Mouse (Mus musculus) midbrain, embryonic 15.5 days (tissue): ENCODE results near the gene Odf3l1. TPM values are rescaled to one million over a fixed set of nuclear protein-coding genes. Genes with fewer than 3 reads are reported as not detected.

Experiments
- ATAC-seq: fragments of 200-750 bp; cut with Nextera tagmentation; replicated peaks from 2 replicates; pipeline ENCODE4 v1.8.0; 2017; ENCODE audit warnings: moderate TSS enrichment
- H3K27ac ChIP-seq: fragments of 300-500 bp; sonication (generic); 2 replicates; pipeline ENCODE4 v1.5.1; 2015; ENCODE audit warnings: mild to moderate bottlenecking, inconsistent platforms
- H3K27me3 ChIP-seq: fragments of 300-500 bp; sonication (generic); replicated peaks from 2 replicates; pipeline ENCODE4 v1.6.1; 2015; ENCODE audit warnings: inconsistent platforms
- H3K36me3 ChIP-seq: fragments of 300-500 bp; sonication (generic); replicated peaks from 2 replicates; pipeline ENCODE4 v1.6.1; 2015; ENCODE audit warnings: inconsistent platforms
- H3K4me1 ChIP-seq: fragments of 300-500 bp; sonication (generic); 2 replicates; pipeline ENCODE4 v1.6.1; 2015; ENCODE audit warnings: inconsistent platforms
- H3K4me2 ChIP-seq: fragments of 300-500 bp; sonication (generic); 2 replicates; pipeline ENCODE4 v1.6.1; 2015; ENCODE audit warnings: inconsistent platforms, mild to moderate bottlenecking, moderate library complexity
- H3K4me3 ChIP-seq: fragments of 300-500 bp; sonication (generic); 2 replicates; pipeline ENCODE4 v1.5.1; 2015; ENCODE audit warnings: mild to moderate bottlenecking, inconsistent platforms
- H3K9ac ChIP-seq: fragments of 300-500 bp; sonication (generic); 2 replicates; pipeline ENCODE4 v1.6.1; 2015; ENCODE audit warnings: mild to moderate bottlenecking, inconsistent platforms
- H3K9me3 ChIP-seq: fragments of 300-500 bp; sonication (generic); 2 replicates; pipeline ENCODE4 v1.6.1; 2016; ENCODE audit warnings: inconsistent platforms
- WGBS: fragments of 180-500 bp; shearing (Covaris S2); methylation state at CpG from one replicate; pipeline ENCODE4 v1.1.7; 2015; ENCODE audit warnings: mixed read lengths; 5-methylcytosine and 5-hydroxymethylcytosine counted together
- polyA plus RNA-seq: library from polyadenylated mRNA; unstranded; fragments of >200 nt; fragmentation: Nextera tagmentation; extraction: Ambion mirVana; gene quantifications from 2 replicates; pipeline ENCODE4 v1.2.1, GENCODE M21; 2015

Gene Odf3l1
- polyA plus RNA-seq, 1 experiment from 2014 or later, result not detected

- H3K4me3 ChIP-seq, result no peak overlapping the region
- H3K4me1 ChIP-seq, result peaks cover 5% of the 10 kb centered on the region; the same call in 1 of the 2 replicates
- no peak overlapping the region for H3K9ac ChIP-seq
- H3K36me3 ChIP-seq, result no peaks in the 10 kb centered on the region
- no peak overlapping the region for H3K4me2 ChIP-seq
- H3K27ac ChIP-seq, result no peak overlapping the region
- 72% methylated on average over 9 of the region's 9 CpGs for WGBS
- H3K27me3 ChIP-seq, result 0 out of 2 replicates have a peak, but pooled peaks cover 2% of the 10 kb centered on the region
- H3K9me3 ChIP-seq, result no peaks in the 10 kb centered on the region
- no peak for ATAC-seq
These were observed 16.3 kb upstream of the Odf3l1 start for GRCm38 (mm10) chr9:56880790-56881189.

- H3K27me3 ChIP-seq, result no peaks in the 10 kb centered on the region
- no peak for ATAC-seq
- no peaks in the 10 kb centered on the region for H3K36me3 ChIP-seq
- H3K4me2 ChIP-seq, result no peak overlapping the region
- peaks cover 5% of the 10 kb centered on the region; the same call in 1 of the 2 replicates for H3K4me1 ChIP-seq
- H3K4me3 ChIP-seq, result no peak overlapping the region
- WGBS, result 83% methylated on average over 5 of the region's 5 CpGs
- no peaks in the 10 kb centered on the region for H3K9me3 ChIP-seq
- no peak overlapping the region for H3K9ac ChIP-seq
- no peak overlapping the region for H3K27ac ChIP-seq
These were observed 12.8 kb upstream of the Odf3l1 start for GRCm38 (mm10) chr9:56877284-56877683.

GRCm38 (mm10) chr9:56876784-56877183, 12.3 kb upstream of the Odf3l1 start:
- Histone ChIP-seq H3K4me3 (no peak overlapping the region), H3K36me3 (no peaks in the 10 kb centered on the region), H3K27me3 (no peaks in the 10 kb centered on the region), H3K4me1 (peaks cover 5% of the 10 kb centered on the region; the same call in 1 of the 2 replicates), H3K9ac (no peak overlapping the region), H3K27ac (no peak overlapping the region), H3K4me2 (no peak overlapping the region), H3K9me3 (no peaks in the 10 kb centered on the region)
- WGBS, result 52% methylated on average over 9 of the region's 9 CpGs
- ATAC-seq, result no peak

GRCm38 (mm10) chr9:56873097-56873496, 8.6 kb upstream of the Odf3l1 start:
- ATAC-seq, result no peak
- Histone ChIP-seq H3K9me3 (no peaks in the 10 kb centered on the region), H3K4me2 (no peak overlapping the region), H3K36me3 (no peaks in the 10 kb centered on the region), H3K4me3 (no peak overlapping the region), H3K9ac (no peak overlapping the region), H3K27ac (no peak overlapping the region), H3K4me1 (peaks cover 10% of the 10 kb centered on the region), H3K27me3 (no peaks in the 10 kb centered on the region)
- 75% methylated on average over 1 of the region's 1 CpGs for WGBS

- no peak for ATAC-seq
- no peaks in the 10 kb centered on the region for H3K9me3 ChIP-seq
- no peak overlapping the region for H3K27ac ChIP-seq
- H3K9ac ChIP-seq, result no peak overlapping the region
- H3K4me2 ChIP-seq, result no peak overlapping the region
- no peak overlapping the region for H3K4me3 ChIP-seq
- 88% methylated on average over 5 of the region's 5 CpGs for WGBS
- H3K27me3 ChIP-seq, result no peaks in the 10 kb centered on the region
- H3K36me3 ChIP-seq, result no peaks in the 10 kb centered on the region
- peaks cover 14% of the 10 kb centered on the region for H3K4me1 ChIP-seq
These were observed 7.8 kb upstream of the Odf3l1 start for GRCm38 (mm10) chr9:56872105-56872903.

- Histone ChIP-seq H3K27ac (no peak overlapping the region), H3K36me3 (no peaks in the 10 kb centered on the region), H3K4me1 (peaks cover 9% of the 10 kb centered on the region), H3K27me3 (no peaks in the 10 kb centered on the region), H3K4me3 (no peak overlapping the region), H3K9me3 (no peaks in the 10 kb centered on the region), H3K4me2 (no peak overlapping the region), H3K9ac (no peak overlapping the region)
- no peak; the same call in 1 of the 2 replicates for ATAC-seq
- WGBS, result 42% methylated on average over 5 of the region's 5 CpGs
These were observed 6.7 kb upstream of the Odf3l1 start for GRCm38 (mm10) chr9:56871191-56871590.

- Histone ChIP-seq H3K27ac (no peak overlapping the region), H3K36me3 (no peaks in the 10 kb centered on the region), H3K4me3 (no peak overlapping the region), H3K9me3 (no peaks in the 10 kb centered on the region), H3K9ac (no peak overlapping the region), H3K4me2 (no peak overlapping the region), H3K27me3 (peaks cover 3% of the 10 kb centered on the region; the same call in 1 of the 2 replicates), H3K4me1 (peaks cover 9% of the 10 kb centered on the region)
- no peak for ATAC-seq
- WGBS, result 82% methylated on average over 10 of the region's 10 CpGs
These were observed 6.3 kb upstream of the Odf3l1 start for GRCm38 (mm10) chr9:56870778-56871177.

GRCm38 (mm10) chr9:56869552-56869951, 5.1 kb upstream of the Odf3l1 start:
- no peak overlapping the region for H3K9ac ChIP-seq
- no peak overlapping the region for H3K4me3 ChIP-seq
- no peaks in the 10 kb centered on the region for H3K36me3 ChIP-seq
- H3K4me1 ChIP-seq, result peaks cover 14% of the 10 kb centered on the region
- ATAC-seq, result no peak
- H3K9me3 ChIP-seq, result no peaks in the 10 kb centered on the region
- WGBS, result 77% methylated on average over 13 of the region's 13 CpGs
- peaks cover 15% of the 10 kb centered on the region for H3K27me3 ChIP-seq
- no peak overlapping the region for H3K4me2 ChIP-seq
- H3K27ac ChIP-seq, result no peak overlapping the region

- Histone ChIP-seq H3K4me2 (0 out of 2 replicates have a peak overlapping the region, but pooled peaks have one; percentile 10), H3K4me1 (peaks cover 14% of the 10 kb centered on the region), H3K36me3 (no peaks in the 10 kb centered on the region), H3K4me3 (no peak overlapping the region), H3K27ac (peak overlapping the region; percentile 48), H3K9me3 (no peaks in the 10 kb centered on the region), H3K9ac (no peak overlapping the region), H3K27me3 (peaks cover 24% of the 10 kb centered on the region)
- WGBS, result 36% methylated on average over 6 of the region's 6 CpGs
- ATAC-seq, result peak; percentile 82
These were observed 3.8 kb upstream of the Odf3l1 start for GRCm38 (mm10) chr9:56868292-56868691.

- no peaks in the 10 kb centered on the region for H3K9me3 ChIP-seq
- peaks cover 25% of the 10 kb centered on the region for H3K27me3 ChIP-seq
- 89% methylated on average over 5 of the region's 5 CpGs for WGBS
- H3K4me3 ChIP-seq, result no peak overlapping the region
- no peak overlapping the region for H3K27ac ChIP-seq
- no peak for ATAC-seq
- H3K4me1 ChIP-seq, result peaks cover 14% of the 10 kb centered on the region
- H3K9ac ChIP-seq, result no peak overlapping the region
- no peaks in the 10 kb centered on the region for H3K36me3 ChIP-seq
- no peak overlapping the region for H3K4me2 ChIP-seq
These were observed 2.0 kb upstream of the Odf3l1 start for GRCm38 (mm10) chr9:56866430-56866829.

- H3K9ac ChIP-seq, result no peak overlapping the region
- peaks cover 14% of the 10 kb centered on the region for H3K4me1 ChIP-seq
- ATAC-seq, result no peak
- no peaks in the 10 kb centered on the region for H3K9me3 ChIP-seq
- H3K27ac ChIP-seq, result no peak overlapping the region
- H3K4me3 ChIP-seq, result peak overlapping the region; percentile 15; the same call in 1 of the 2 replicates
- WGBS, result 64% methylated on average over 11 of the region's 11 CpGs
- peaks cover 25% of the 10 kb centered on the region for H3K27me3 ChIP-seq
- peak overlapping the region; percentile 40; the same call in 1 of the 2 replicates for H3K4me2 ChIP-seq
- no peaks in the 10 kb centered on the region for H3K36me3 ChIP-seq
These were observed 1.4 kb upstream of the Odf3l1 start for GRCm38 (mm10) chr9:56865673-56866400.

- no peak for ATAC-seq
- WGBS, result 2% methylated on average over 24 of the region's 24 CpGs
These were observed 353 bp upstream of the Odf3l1 start, which contains the start of gene Cspg4 for GRCm38 (mm10) chr9:56864832-56865231. Gene Cspg4 (plus strand): TSS chr9:56865033.

More at GRCm38 (mm10) chr9:56864832-56865231, 353 bp upstream of the Odf3l1 start, which contains the start of gene Cspg4:
- H3K4me1 ChIP-seq, result peaks cover 14% of the 10 kb centered on the region
- no peak within 1 kb of the TSS for H3K27ac ChIP-seq
- H3K4me2 ChIP-seq, result peak within 1 kb of the TSS; percentile 40
- 0 out of 2 replicates have a peak within 1 kb of the TSS, but pooled peaks have one; percentile 1 for H3K9ac ChIP-seq
- no peaks in the 10 kb centered on the region for H3K36me3 ChIP-seq
- H3K27me3 ChIP-seq, result peaks cover 25% of the 10 kb centered on the region
- peak within 1 kb of the TSS; percentile 15 for H3K4me3 ChIP-seq
- no peaks in the 10 kb centered on the region for H3K9me3 ChIP-seq
